Mouse (Mus musculus): ENCODE data around the gene Elavl2.

Elavl2 gene

DNA sequence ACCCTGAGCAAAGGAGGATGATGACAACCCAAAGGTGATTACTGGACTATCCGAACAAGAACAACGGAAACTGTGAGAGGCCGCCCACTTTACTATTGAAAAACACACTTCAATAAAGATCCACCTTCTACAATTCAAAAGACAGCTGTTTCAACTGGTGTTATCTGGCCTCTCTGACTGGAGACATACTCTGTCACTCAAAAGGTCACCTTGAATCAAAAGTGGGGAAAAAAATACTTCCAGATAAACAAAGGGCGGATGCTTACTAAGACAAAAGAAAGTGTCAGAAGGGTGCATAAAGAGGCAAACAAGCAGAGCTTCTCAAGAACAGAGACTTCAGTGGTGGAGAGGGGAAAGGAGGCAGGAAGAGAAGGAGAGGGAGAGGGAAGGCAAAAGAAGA lies 66.4 kb downstream of the Elavl2 start:
- 77% methylated on average over 4 of the region's 4 CpGs for WGBS

DNA sequence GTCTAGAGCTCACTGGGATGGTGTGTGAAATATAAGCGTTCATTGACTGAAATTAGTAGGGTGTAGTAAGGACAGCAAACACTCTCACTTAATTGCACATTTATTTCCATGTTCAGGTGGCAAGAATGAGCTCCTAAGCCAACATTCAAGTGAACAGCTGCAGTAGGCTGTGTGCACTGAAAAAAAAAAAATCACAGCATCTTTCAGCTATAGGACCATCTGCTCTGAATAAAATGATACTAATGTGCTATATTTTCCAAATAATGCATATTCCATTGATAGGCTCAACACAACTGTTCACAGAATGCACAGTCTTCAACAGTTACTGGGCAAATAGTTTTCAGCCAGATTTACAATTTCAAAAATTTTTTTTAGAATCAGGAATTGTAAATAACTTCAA lies 89.8 kb downstream of the Elavl2 start:
- WGBS: 74% methylated on average over 1 of the region's 1 CpGs

DNA sequence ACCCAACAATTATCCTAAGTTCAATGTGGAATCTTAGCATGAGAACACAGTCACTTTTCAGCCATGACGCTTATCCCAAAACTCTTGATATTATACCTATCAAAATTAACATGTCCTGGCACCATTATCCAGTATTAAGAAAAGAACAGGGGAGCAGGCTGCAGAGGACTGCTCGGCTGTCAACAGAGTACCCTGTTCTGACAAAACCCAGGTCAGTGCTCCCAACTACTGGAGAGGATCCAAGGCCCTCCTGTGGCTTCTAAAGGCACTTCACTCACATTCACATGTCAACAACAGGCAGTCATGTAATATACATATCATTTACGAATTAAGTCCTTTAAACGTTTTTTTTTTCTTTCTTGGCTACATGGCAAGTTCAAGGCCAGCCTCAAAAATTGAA lies 105.3 kb downstream of the Elavl2 start:
- whole genome bisulfite sequencing: 73% methylated on average over 4 of the region's 4 CpGs

DNA sequence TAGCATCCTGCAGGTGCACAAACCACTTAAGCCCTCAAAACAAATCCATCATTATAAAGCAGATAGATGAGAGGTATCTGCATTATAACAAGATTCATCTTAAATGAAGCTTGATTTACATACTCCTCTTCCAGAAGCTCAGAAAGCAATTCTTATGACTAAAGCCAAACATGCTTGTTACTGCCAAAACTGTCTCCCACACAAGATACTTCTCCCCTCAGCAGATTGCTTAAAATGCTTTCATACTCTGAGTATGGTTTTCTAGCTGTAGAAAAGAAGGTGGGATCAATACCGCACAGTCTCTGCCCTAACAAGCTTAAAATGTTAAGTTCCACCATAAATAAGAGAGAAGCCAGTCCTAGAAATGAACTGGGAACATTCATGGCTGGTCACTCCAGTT lies 109.1 kb downstream of the Elavl2 start:
- WGBS: 43% methylated on average over 1 of the region's 1 CpGs

DNA sequence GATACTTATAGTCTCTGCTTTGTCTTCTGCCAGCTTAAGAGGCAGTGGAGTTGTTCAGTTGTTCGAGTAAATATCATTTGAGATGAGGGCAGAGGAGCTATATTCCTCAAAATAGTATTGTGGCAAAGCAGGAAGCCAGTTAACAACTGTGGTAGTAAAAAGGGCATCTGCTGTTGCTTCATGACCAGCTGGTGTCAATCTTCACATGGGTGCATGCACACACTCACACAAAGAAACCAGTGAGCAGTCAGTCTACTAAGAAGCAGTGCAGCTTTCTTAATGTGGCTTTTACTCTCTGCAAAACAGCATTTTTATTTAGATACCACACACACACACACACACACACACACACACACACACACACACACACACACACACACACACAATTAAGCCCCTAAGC lies 110.2 kb downstream of the Elavl2 start:
- WGBS: 45% methylated on average over 1 of the region's 1 CpGs

DNA sequence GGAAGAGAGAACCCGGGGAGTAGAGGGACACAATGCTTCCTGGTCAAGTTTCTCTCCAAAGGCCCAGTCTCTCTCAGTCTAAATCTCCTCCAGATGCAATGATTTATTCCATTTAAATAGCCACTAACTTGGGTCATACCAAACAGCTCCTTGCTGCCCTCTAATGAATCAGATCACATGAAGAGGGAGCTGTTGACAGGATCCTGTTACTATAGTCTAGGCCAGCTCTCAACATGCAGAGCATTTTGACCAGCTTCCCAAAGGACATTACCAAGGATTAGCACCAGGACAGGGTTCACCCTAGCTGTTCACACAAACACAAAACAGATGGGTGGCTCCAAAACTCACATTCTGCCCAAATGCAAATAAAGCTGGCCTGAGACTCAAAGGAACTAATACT lies 111.4 kb downstream of the Elavl2 start:
- 70% methylated on average over 1 of the region's 1 CpGs for whole genome bisulfite sequencing

DNA sequence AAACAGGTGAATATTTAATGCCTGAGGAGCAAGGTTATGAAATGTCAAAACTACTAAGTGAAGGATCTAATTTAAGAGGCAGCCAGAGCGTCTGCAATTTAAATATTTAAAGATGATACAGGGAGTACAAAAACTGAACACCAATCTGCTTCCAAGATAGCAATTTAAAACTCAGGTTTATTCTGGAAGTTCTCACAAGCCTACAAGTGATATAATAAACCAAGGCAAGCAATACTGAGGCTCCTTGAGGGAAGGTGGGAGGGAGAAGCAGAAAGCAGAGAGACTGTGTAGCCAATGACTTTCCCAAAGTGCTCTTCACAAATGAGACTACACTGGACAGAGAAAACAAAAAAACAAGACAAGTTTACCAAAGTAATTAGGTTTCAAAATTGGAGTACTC lies 132.2 kb downstream of the Elavl2 start:
- WGBS: 57% methylated on average over 1 of the region's 1 CpGs

DNA sequence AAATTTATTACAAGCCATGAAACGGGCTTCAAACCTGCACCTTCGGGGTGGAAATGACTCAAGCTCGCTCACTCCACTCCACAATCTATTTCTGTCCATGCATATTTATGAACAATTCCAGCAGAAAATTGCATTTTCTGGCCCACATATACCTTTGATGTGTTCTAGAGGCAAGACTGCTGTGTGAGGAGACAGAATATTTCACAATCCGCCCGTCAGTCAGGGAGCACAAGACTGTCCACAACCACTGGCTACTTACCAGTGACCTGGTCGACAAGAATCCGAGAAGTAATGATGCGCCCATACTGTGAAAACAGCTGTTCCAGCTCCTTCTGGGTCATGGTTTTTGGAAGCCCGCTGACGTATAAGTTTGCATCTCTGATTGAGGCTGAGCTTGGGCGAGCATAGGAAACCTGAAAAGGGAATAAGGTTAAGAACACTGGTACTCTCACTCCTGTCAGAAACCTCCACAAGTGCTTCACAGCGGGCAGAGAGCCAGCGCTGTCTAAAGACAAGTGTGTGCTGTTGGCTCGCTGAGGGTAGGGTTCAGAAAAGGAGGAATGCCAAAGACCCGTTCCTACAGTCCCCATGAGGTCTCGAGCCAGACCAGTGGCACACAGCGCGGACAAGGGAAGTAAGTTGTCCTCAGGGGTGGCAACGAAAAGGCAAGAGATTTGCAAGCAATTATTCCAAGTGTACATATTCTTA lies 136.7 kb downstream of the Elavl2 start:
- 67% methylated on average over 19 of the region's 19 CpGs for WGBS

DNA sequence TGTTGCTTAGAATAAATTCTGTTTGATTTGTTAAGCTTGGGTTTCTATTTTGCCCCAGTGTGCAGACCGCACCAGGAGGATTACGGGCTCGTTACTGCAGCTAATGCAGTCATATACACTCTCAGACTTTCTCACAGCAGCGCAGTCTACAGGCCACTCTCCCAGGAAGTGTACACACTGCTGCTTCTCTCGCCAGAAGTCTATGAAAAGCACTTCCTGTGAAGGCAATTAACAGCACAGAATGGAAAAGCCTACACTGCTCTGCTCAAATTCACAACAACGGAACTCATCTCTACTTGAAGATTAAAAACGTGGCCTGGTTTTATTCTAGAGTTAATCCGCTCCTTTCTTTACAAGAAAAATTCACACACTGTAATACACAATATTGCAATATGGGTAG lies 137.7 kb downstream of the Elavl2 start:
- 45% methylated on average over 8 of the region's 8 CpGs for WGBS

DNA sequence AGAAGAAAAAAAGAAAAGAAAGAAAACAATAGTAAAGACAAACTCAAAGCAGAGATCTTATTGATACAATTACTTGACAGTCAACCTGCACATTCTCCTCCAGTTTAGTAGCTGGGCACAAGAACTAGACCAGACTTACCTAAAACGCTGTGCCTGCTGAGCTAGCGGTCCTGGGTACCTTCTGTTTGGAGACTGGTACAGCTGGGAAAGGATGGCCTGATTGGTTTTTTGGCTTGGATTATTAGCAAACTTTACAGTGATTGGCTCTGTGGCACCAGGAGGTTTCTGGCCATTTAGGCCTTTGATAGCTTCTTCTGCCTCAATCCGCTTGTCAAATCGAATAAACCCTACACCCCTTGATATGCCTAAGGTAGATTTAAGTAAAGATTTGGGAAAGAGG lies 140.0 kb downstream of the Elavl2 start:
- WGBS: 94% methylated on average over 4 of the region's 4 CpGs

DNA sequence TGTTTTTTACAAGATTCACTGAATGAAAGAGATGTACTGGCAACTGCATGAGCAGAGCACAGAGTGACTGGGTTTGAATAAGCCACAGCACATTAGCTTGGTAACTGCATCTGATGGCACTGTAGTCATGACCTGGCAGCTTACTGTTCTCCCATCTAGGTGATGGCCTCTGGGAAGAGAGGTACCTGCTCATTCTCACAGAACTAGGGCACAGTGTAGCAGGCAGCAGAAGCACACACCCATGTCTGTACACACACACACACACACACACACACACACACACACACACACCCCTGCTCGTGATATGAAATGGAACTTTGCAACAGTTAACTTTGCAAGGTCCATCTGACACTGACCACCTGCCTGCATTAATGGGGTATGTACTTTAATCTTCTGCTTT lies 151.9 kb downstream of the Elavl2 start:
- WGBS: 75% methylated on average over 1 of the region's 1 CpGs

DNA sequence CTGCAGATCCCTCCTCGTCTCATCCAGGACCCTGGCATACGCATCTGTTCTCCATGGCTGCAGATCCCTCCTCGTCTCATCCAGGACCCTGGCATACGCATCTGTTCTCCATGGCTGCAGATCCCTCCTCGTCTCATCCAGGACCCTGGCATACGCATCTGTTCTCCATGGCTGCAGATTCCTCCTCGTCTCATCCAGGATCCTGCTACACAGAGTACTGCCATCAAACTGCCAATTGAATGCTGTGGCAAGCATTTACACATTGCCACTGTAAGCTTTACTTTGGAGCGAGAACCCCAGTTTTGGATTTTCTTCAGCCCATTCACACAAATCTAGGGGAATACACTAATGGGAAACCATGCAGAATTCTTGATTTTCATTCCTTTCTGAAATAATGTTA lies 155.4 kb downstream of the Elavl2 start:
- WGBS: 48% methylated on average over 6 of the region's 8 CpGs

DNA sequence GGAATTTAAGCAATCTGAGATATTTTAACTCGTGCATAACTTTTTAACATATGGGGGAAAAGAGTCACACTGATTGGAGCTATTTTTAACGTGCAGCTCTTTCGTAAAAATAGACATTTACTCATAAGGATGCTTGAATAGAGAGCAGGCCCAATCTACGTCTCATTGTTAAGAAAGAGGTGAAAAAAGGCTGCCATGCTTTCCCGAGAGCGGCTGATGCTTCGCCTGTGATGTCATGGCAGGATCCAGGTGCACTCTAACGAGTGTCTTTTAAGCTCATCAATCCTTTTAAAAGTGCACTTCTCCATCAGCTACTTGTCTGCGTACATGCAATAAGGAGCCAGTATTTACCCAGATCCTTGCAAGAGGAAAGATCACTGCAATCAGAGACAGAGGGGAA lies 156.0 kb downstream of the Elavl2 start:
- 43% methylated on average over 9 of the region's 9 CpGs for WGBS

DNA sequence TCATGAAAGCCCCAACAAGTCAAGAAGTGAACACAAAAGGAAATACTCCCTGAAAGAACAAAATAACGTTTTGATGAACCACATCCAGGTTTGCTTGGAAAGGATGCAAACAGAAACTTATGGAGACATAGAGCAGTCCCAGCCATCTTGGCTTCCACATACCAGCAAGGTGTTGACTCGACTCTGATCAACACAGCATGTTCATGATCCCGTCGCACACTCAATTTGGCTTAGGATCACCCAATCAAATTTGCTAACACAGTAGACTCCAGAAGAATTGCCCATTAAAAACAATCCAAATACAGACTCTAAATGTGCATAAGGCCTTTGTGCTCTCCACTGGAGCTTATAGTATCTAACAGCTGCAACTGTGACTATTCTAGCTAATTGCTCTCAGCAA lies 156.7 kb downstream of the Elavl2 start:
- 62% methylated on average over 4 of the region's 4 CpGs for WGBS

DNA sequence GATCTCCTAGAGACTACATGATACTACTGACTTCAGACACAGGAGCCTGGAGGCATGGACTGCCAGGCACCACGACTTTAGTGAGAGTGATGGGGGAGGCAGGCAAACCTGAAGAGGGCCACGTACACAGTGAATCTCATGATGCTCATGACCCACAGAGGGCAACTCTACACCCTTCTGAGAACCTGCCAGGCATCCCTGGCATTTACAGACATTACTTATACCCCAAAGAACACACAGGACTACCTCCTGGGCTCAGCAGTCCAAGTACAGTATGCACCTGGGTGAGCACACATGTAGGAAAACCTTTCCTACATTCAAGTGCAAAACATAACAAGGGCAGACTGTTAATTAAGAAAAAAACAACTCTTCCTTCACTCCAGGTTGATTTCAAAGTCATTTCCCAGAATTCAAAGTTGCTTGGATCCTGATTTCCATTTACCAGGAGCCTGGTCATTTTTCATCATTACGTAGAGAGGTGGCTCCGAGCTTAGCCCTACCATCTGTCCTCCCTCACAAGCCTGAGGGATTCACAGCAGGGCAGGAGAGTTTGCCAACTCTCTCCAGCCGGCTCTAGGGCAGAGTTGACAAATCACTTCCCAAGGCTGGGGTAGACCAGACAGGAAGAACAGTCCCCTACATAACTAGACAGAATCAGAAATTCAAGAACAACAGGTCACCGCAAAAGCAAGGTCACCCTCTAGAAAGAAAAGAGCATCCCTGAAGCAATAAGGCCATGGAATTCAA lies 161.7 kb downstream of the Elavl2 start:
- WGBS: 71% methylated on average over 6 of the region's 6 CpGs

DNA sequence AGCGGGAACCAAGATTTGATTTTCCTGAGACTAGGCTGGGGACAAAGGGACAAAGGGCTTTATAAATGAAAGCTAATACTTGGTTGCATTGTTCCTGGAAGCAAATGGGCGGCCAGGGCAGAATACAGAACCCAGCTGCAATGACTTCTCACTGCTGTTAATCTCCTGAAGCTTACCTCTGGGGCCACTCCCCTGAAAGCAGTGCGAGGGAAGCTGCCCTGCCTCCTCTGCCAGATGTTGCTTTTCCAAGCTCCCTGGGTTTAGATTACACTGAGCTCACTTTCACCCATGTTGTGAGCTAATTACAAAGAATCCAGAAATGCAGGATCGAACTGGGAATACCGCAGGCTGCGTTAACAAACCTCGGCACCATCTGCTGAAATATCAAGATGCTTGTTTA lies 163.6 kb downstream of the Elavl2 start:
- WGBS: 47% methylated on average over 7 of the region's 7 CpGs

DNA sequence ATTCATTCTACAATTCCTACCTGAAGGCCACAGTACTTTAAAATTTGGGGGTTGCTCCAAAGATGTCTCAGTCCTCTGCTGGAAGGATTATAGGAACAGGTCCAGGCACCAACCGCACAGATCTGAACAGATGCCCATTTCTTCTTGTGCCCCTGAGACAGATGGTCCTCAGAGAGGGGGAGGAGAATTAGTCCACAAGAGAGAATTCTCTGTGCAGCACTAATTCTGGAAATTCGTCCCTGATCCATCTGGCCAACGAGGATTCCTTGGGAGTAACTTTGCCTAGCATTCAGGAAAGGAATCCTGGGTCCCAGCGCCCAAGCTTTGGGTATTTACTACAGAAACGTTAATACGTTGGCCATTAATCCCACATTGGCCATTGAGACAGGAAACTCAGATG lies 165.6 kb downstream of the Elavl2 start:
- 51% methylated on average over 6 of the region's 6 CpGs for WGBS

DNA sequence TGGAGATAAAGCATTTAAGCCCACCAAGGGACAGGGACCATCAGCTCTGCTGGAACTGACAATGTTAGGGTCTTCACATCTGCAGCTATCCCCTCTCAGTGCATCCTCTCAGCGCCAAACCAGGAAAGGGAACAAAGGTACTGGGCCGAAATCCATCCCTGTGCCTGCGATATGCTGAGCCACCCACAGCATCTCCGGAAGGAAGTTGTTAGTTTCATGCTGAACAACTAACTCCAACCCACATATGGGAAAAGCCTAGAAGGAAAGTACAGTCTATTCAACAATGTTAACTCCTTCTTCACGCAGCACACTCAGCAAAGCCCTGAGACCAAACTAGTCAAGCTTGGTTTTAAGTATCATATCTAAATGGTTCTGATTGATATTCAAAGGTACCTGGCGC lies 167.0 kb downstream of the Elavl2 start:
- 50% methylated on average over 6 of the region's 6 CpGs for WGBS

DNA sequence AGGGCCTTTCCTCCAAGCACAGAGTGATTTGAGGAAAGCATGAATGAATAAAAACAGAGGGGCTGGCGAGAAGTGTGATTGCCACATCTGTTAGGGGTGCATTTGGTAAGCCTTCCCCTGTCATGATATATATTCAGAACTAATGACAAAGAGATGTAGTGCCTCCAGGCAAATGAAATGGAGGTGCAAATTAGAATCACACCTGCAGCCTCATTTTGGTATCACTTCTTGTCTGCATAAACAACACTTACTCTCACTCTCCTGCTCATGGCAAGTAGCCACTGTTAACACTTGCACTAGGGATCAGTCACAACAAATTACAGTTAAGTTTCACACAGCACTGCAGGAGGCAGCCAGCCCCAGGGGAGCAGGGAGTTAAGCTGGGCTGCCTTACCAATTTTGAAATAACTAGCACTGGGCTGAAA lies 170.1 kb downstream of the Elavl2 start:
- WGBS: 84% methylated on average over 1 of the region's 1 CpGs

DNA sequence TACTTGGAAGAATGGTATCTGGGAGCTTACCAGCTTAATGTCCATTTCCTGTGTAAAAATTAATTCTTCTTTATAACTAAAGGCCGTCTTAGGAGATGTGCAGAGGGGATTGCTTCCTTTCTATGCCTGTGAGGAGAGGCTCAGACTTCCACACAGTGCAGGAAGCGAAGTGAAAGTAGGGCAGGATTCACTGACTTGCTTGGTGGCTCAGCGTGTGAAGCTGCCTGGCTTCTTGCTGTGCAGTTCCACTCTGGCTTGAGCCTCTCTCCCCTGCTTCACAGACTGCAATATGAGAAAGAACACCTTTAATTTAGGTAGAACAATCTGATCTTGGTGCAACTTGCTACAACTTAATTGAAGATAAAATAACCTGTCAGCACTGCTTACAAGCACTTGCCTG lies 172.2 kb downstream of the Elavl2 start:
- 58% methylated on average over 3 of the region's 3 CpGs for WGBS

DNA sequence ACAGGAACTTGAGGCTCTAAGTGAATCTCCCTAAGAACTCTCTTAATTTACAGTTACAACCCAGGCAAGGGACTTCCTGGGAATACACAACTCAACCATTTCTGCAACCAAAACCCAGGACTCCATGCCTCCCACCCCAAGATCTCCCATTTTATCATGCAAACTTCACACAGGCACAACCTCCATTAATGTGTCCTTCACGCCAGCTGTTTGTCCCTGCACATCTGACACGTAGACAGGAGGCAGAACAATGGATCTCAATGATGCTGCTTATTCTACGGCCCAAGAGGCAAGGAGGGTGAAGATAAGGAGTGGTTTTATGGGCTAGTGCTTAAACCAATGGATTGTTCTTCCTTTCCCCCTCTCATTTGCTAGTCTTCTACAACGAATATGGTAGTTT lies 176.8 kb downstream of the Elavl2 start:
- 77% methylated on average over 4 of the region's 4 CpGs for WGBS

DNA sequence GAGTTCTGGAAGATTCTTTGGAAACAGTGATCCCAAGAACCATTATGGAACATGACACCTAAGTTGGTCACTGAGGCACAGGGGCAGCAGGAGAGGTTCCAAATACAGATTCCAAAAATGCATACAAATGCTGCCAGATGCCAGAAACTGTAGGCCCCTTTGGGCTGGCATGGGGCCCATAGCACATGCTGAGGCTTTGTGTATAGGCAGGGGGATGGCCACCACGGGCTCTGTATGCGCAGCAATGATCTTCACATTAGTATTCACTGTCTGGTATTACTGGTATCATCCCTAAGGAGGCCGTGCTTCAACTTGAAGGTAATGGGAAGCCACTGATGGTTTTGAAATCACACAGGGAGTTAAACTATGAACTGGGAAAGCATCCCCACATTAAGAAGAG lies 181.3 kb downstream of the Elavl2 start:
- WGBS: 68% methylated on average over 3 of the region's 3 CpGs

DNA sequence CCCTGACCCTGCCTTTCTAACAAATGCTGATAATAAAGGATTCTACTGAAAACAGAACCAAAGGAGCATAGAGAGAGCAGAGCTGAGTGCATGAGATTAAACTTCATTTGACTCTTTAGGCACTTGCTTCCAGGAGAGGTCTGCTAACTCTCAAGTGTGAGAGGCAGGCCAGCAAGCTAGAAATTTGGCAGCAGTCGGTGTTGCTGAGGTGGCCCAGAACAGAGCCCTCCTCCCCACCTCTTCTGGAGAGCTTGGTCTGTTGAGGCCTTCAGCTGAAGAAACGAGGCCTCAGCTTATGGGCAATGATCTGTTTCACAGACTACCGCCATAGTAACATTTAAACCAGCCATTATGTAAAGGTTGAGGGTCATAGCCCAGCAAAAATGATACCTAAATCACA lies 186.7 kb downstream of the Elavl2 start:
- 77% methylated on average over 3 of the region's 3 CpGs for WGBS
